Mouse (Mus musculus): ENCODE data around the gene Fam222a. TPM values are rescaled to one million over a fixed set of nuclear protein-coding genes. Genes with fewer than 3 reads are reported as not detected.

Gene Fam222a
- polyA plus RNA-seq, 1 experiment, result 0.34 TPM

DNA sequence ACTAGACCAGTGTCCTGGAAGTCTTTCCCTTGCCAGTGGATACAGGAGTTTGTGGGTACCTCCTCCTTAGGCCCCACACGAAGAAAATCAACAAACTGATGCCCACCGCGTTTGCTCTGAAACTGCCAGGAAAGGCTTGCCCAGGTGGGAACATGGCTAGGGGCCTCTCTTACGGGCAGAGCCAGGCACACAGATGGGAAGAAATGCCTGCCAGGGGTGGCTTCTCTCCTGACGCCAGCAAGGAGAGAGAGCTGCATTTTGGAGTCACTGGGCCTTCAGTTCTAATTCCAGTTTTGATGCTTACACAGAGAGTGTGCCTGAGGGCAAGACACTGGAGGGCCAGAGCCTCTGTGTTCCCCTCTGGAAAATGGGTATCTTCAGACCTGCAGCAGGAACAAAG lies 78.1 kb downstream of the Fam222a start:
- no peak overlapping the region for H3K4me3 ChIP-seq (replicated peaks)
- peaks cover 67% of the 10 kb centered on the region for H3K4me1 ChIP-seq
- H3K27me3 ChIP-seq (replicated peaks), result peaks cover 65% of the 10 kb centered on the region
- TF ChIP-seq GATA1 (IDR thresholded peaks at IDR 0.05; ENCODE audit: borderline replicate concordance, low read length), result no peak
- no peak for TF ChIP-seq FLI1 (IDR thresholded peaks at IDR 0.05; ENCODE audit: low read length)
- no peaks in the 10 kb centered on the region for H3K36me3 ChIP-seq (replicated peaks; ENCODE audit: low read length)
- H3K9me3 ChIP-seq, result no peaks in the 10 kb centered on the region

DNA sequence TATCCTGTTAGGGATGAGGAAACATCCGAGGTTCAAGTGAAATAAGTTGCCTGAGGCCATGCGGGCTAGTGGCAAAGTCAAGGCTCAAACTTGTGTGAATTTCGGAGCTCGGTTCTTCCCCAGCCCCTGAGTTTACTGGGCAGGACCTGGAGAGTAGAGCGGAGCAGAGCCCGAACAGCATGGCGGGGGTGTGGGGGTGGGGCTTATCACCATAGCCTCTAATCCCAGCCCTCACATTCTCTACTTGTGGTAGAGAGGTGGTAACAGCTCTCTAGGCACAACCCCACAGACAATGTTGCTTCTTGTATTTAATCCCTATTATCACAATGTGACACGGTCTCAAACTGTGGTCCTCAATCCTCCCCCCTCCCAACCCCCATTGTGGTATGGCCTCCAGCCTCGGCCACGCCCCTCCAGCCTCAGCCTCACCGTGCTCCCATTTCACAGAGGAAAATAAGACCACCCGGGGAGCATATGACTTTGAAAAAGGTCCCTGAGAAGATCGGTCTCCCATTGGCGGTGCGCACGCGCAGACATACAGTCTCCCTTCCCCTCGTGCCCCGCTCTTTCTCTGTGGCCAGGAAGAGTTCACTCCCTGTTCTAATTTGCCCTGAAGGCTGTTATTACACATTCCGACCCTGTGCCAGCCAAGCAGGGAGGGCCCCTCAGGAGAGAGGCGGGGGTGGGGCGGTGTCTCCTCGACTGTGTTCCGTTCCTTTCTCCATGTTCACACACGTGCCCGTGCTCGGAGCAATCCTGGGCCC lies 79.6 kb downstream of the Fam222a start:
- Histone ChIP-seq H3K4me3 (replicated peaks) (peak overlapping the region; percentile 71), H3K27me3 (replicated peaks) (peaks cover 62% of the 10 kb centered on the region), H3K4me1 (peaks cover 81% of the 10 kb centered on the region), H3K9me3 (no peaks in the 10 kb centered on the region), H3K36me3 (replicated peaks; ENCODE audit: low read length) (no peaks in the 10 kb centered on the region)
- TF ChIP-seq FLI1 (IDR thresholded peaks at IDR 0.05; ENCODE audit: low read length) (no peak), GATA1 (IDR thresholded peaks at IDR 0.05; ENCODE audit: borderline replicate concordance, low read length) (no peak)

DNA sequence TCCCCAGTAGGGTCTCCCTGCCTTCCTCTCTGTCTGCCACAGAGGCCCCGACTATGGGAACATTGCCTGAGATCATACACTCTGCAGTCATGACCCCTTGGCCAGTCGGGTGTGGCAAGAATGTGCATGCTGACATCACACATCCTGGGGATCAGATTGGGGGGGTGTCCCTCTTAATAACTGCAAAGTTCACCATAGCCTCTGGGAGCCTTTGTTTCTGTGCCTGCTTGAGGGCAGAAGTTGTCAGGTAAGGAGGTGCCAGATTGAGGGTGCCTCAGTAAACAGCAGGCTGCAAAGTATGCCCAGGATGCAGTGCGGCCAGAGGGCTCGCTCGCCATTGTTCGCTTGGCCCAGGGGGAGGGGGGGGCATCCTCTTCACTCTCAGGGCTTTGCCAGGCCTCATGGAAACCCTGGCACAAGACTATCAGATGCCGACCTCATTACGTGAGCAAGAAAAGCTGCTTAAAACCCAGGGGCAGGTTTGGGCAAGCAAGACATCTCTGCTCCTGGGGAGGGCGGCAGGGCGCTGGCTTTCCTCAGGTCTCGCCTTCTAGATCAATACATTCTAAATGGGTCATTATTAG lies 81.0 kb downstream of the Fam222a start:
- Histone ChIP-seq H3K4me1 (peaks cover 87% of the 10 kb centered on the region), H3K27me3 (replicated peaks) (peaks cover 64% of the 10 kb centered on the region), H3K9me3 (no peaks in the 10 kb centered on the region), H3K4me3 (replicated peaks) (no peak overlapping the region), H3K36me3 (replicated peaks; ENCODE audit: low read length) (no peaks in the 10 kb centered on the region)
- TF ChIP-seq FLI1 (IDR thresholded peaks at IDR 0.05; ENCODE audit: low read length), result no peak
- TF ChIP-seq GATA1 (IDR thresholded peaks at IDR 0.05; ENCODE audit: borderline replicate concordance, low read length), result no peak

DNA sequence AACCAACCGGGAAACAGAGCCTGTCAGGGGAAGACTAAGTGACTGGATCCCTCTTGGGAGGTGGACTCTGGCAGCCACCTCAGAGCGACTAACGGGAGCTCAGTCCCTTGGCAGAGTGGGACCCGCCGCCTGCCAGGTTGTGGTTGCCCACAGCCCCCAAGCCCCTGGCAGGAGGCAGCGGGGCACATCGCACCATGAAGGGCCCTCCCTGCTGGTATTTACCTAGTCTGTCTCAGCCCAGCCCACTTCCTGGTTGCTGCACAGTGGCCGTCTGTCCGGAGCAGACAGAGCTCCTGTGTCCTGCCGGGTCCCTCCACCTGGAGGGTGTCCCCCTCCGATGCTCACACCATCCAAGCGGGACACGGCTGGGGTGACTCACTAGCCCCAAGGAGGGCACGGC lies 83.2 kb downstream of the Fam222a start:
- no peaks in the 10 kb centered on the region for H3K36me3 ChIP-seq (replicated peaks; ENCODE audit: low read length)
- peaks cover 73% of the 10 kb centered on the region for H3K4me1 ChIP-seq
- TF ChIP-seq FLI1 (IDR thresholded peaks at IDR 0.05; ENCODE audit: low read length) (no peak), GATA1 (IDR thresholded peaks at IDR 0.05; ENCODE audit: borderline replicate concordance, low read length) (no peak)
- peaks cover 77% of the 10 kb centered on the region for H3K27me3 ChIP-seq (replicated peaks)
- peak overlapping the region; percentile 46 for H3K4me3 ChIP-seq (replicated peaks)
- H3K9me3 ChIP-seq, result no peaks in the 10 kb centered on the region

DNA sequence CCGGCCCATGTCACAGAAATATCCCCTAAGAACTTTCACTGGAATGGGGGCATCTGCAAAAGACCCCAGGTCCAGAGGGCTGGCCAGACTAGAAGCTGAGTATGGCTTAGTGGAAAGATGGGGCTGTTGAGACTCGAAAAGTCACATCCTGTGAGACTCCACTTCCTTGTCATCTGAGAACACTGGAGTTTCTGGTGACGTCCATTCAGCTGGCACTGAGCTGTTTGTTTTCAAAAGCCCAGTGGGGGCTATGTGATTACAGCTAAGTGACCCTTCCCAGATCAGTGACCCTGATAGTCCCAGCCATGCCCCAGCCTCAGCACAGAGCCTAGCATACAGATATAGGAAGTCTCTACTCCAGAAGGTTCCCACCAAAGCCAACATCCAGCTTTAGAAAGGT lies 83.6 kb downstream of the Fam222a start:
- Histone ChIP-seq H3K27me3 (replicated peaks) (peaks cover 80% of the 10 kb centered on the region), H3K36me3 (replicated peaks; ENCODE audit: low read length) (no peaks in the 10 kb centered on the region), H3K9me3 (no peaks in the 10 kb centered on the region), H3K4me1 (peaks cover 71% of the 10 kb centered on the region), H3K4me3 (replicated peaks) (no peak overlapping the region)
- TF ChIP-seq FLI1 (IDR thresholded peaks at IDR 0.05; ENCODE audit: low read length) (no peak), GATA1 (IDR thresholded peaks at IDR 0.05; ENCODE audit: borderline replicate concordance, low read length) (no peak)

DNA sequence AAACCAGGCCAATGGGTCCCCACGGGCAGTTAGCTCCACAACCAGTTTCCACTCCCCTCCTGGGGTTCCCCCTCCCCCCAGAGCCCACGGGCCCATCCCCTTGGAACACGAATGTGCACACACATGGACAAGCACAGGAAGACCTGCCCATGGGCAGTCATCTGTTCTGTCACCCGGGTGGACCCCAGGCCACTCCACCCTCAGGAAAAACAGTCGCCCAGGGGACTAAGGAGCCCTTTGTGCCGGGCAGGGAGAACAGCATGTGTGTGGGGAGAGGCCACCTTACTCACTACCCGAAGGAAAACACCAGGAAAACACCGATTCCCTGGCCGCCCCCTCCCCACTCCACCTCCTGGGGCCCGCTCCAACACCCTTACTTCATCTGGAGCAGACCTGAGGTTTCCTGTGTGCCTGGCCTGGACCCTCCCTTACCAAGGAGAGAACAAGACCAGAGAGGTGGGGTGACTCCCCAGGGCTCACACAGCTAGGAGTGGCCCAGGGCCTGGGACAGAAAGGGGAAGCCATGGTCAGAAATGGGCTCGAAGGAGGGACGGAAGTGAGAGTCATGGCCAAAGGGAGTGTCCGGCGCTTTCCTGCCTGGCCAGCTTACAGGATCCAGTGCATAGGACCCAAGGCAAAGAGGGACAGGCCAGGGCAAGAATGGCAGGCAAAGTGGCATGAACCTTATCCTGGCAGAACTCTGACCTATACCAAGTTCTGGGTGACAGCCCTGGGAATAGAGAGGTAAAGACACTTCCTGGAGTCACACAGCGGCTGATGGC lies 86.0 kb downstream of the Fam222a start:
- H3K27me3 ChIP-seq (replicated peaks), result peaks cover 84% of the 10 kb centered on the region
- no peaks in the 10 kb centered on the region for H3K36me3 ChIP-seq (replicated peaks; ENCODE audit: low read length)
- H3K4me3 ChIP-seq (replicated peaks), result no peak overlapping the region
- no peaks in the 10 kb centered on the region for H3K9me3 ChIP-seq
- peaks cover 62% of the 10 kb centered on the region for H3K4me1 ChIP-seq
- TF ChIP-seq FLI1 (IDR thresholded peaks at IDR 0.05; ENCODE audit: low read length) (no peak), GATA1 (IDR thresholded peaks at IDR 0.05; ENCODE audit: borderline replicate concordance, low read length) (no peak)

DNA sequence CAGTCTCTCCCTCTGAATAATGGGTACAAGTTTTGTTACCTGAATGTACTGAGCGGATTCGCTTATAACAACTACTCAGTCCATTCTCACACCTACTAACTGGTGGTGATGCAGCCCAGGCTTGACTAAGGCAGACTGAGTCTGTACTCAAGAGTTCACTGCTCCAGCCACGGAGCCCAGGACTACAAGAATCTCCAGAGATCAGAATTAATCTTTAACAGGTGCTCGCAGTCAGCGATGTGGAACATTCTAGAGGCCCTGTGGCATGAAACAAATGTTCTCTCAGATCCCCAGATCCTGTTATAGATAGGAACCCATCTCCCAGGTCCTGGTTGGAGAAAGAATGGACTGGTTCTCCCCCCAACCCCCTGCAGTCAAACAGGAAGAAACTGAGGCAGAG lies 87.9 kb downstream of the Fam222a start:
- TF ChIP-seq FLI1 (IDR thresholded peaks at IDR 0.05; ENCODE audit: low read length) (no peak), GATA1 (IDR thresholded peaks at IDR 0.05; ENCODE audit: borderline replicate concordance, low read length) (no peak)
- Histone ChIP-seq H3K27me3 (replicated peaks) (peaks cover 89% of the 10 kb centered on the region), H3K4me1 (peaks cover 52% of the 10 kb centered on the region), H3K9me3 (no peaks in the 10 kb centered on the region), H3K4me3 (replicated peaks) (no peak overlapping the region), H3K36me3 (replicated peaks; ENCODE audit: low read length) (no peaks in the 10 kb centered on the region)

DNA sequence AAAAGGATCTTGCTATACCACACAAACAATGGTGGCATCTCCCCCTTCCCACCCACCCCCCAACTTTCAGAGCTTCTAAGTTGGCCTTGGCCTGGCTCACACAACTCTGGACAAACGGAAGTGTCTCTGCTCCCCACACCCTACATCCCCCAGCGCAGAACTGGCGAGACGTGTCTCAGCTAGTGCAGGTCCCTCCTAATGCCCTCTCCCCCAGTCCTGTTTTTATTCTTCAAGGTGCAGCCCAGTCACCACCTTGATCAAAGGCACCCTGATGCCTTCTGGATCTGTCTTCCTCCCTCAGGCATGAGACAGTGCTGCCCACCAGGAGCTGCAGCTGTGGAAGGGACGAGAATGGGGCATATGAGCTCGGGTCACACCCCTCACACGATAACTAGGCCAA lies 88.5 kb downstream of the Fam222a start:
- TF ChIP-seq FLI1 (IDR thresholded peaks at IDR 0.05; ENCODE audit: low read length) (no peak), GATA1 (IDR thresholded peaks at IDR 0.05; ENCODE audit: borderline replicate concordance, low read length) (no peak)
- Histone ChIP-seq H3K36me3 (replicated peaks; ENCODE audit: low read length) (no peaks in the 10 kb centered on the region), H3K27me3 (replicated peaks) (peaks cover 87% of the 10 kb centered on the region), H3K4me1 (peaks cover 51% of the 10 kb centered on the region), H3K9me3 (no peaks in the 10 kb centered on the region), H3K4me3 (replicated peaks) (no peak overlapping the region)

DNA sequence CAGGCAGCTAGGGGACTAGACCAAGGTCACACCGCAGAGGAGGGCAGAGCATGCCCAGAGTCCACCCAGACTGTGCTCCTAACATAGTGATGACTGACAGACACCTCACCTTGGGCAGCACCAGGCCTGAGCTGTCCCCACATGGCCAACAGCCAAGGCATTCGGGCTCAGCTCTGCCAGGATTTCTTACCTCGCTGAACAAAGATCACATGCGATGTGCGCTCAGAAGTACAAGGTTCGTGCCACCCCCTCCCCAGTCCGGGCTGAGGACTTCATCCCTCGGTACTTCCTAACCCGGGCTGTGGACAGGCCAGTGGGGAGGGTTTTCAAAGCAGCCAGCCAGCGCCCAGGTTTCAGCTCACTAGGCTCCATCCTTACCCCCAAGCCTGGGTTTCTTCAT lies 89.6 kb downstream of the Fam222a start:
- peaks cover 81% of the 10 kb centered on the region for H3K27me3 ChIP-seq (replicated peaks)
- TF ChIP-seq GATA1 (IDR thresholded peaks at IDR 0.05; ENCODE audit: borderline replicate concordance, low read length) (no peak), FLI1 (IDR thresholded peaks at IDR 0.05; ENCODE audit: low read length) (no peak)
- no peaks in the 10 kb centered on the region for H3K36me3 ChIP-seq (replicated peaks; ENCODE audit: low read length)
- H3K4me3 ChIP-seq (replicated peaks), result peak overlapping the region; percentile 17
- H3K4me1 ChIP-seq, result peaks cover 49% of the 10 kb centered on the region
- peaks cover 4% of the 10 kb centered on the region for H3K9me3 ChIP-seq

DNA sequence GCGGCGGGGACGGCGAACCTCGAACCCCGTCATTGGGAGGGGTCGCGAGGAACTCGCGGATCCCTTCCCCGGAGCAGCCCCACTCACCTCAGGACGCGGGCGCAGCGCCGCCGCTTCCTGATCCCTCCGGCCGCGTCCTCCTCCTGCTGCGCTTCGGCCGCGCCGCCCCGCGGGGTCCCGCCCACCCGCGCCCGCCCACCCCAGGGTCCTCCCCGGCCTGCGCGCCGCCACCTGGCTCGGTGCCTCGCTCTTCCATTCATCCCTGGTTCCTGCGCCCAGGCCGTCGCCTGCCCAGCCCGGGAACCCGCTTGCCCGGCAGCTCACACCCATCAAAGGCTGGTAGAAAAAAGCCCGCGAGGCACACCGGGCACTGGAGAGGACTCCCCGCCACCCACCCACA lies 90.4 kb downstream of the Fam222a start, which contains the start of gene Trpv4:
TSS of gene Trpv4 (minus strand) at position 167 of the 400 bp plus-strand sequence.
- H3K27me3 ChIP-seq (replicated peaks), result peaks cover 75% of the 10 kb centered on the region
- no peaks in the 10 kb centered on the region for H3K36me3 ChIP-seq (replicated peaks; ENCODE audit: low read length)
- peak within 1 kb of the TSS; percentile 78 for H3K4me3 ChIP-seq (replicated peaks)
- TF ChIP-seq GATA1 (IDR thresholded peaks at IDR 0.05; ENCODE audit: borderline replicate concordance, low read length), result no peak
- TF ChIP-seq FLI1 (IDR thresholded peaks at IDR 0.05; ENCODE audit: low read length), result no peak
- H3K4me1 ChIP-seq, result peaks cover 49% of the 10 kb centered on the region
- H3K9me3 ChIP-seq, result peaks cover 4% of the 10 kb centered on the region

All from megakaryocyte, embryonic 14.5 days (primary cell).